Mouse (Mus musculus) G1E (cell line): ENCODE results near the gene Pcbp3.

ENCODE experiments used
- CTCF ChIP-seq: IDR thresholded peaks from 2 replicates; pipeline ENCODE4 v1.5.1; 2012; ENCODE audit warnings: low read depth, low read length, inconsistent platforms, mixed read lengths
- GATA1 ChIP-seq: IDR thresholded peaks from 2 replicates; pipeline ENCODE4 v1.6.1; 2012; ENCODE audit warnings: borderline replicate concordance, low read length, inconsistent platforms, mixed read lengths
- GATA2 ChIP-seq: IDR thresholded peaks from 2 replicates; pipeline ENCODE4 v1.6.1; 2012; ENCODE audit warnings: low read depth, low read length, inconsistent platforms, borderline replicate concordance
- POLR2AphosphoS5 ChIP-seq: IDR thresholded peaks from 2 replicates; pipeline ENCODE4 v1.6.1; 2012; ENCODE audit warnings: low read depth, low read length, inconsistent platforms; ENCODE audit not compliant: insufficient replicate concordance
- TAL1 ChIP-seq: conservative IDR thresholded peaks from 2 replicates; pipeline ENCODE4 v1.6.1; 2012; ENCODE audit warnings: low read depth, low read length, inconsistent platforms, mixed read lengths

- TF ChIP-seq CTCF (no peak), TAL1 (no peak), GATA1 (no peak), POLR2AphosphoS5 (no peak), GATA2 (no peak)
Observed at GRCm38 (mm10) chr10:76874398-76874797, 87.3 kb downstream of the Pcbp3 start.
